Mouse (Mus musculus) forebrain, embryonic 16.5 days (tissue): ENCODE data around the gene Gm11992. TPM values are rescaled to one million over a fixed set of nuclear protein-coding genes. Genes with fewer than 3 reads are reported as not detected.

Experiments
- ATAC-seq: fragments of 200-750 bp; cut with Nextera tagmentation; 2 replicates; pipeline ENCODE4 v1.8.0; 2017; ENCODE audit warnings: mild to moderate bottlenecking, moderate library complexity
- H3K27ac ChIP-seq: fragments of 300-500 bp; sonication (generic); 2 replicates; pipeline ENCODE4 v1.5.1; 2014; ENCODE audit warnings: low read length, control low read depth
- H3K27me3 ChIP-seq: fragments of 300-500 bp; sonication (generic); replicated peaks from 2 replicates; pipeline ENCODE4 v1.6.1; 2014; ENCODE audit warnings: low read length; ENCODE audit not compliant: control insufficient read depth, insufficient read depth
- H3K36me3 ChIP-seq: fragments of 300-500 bp; sonication (generic); 2 replicates; pipeline ENCODE4 v1.6.1; 2014; ENCODE audit not compliant: control insufficient read depth, insufficient read depth
- H3K4me1 ChIP-seq: fragments of 300-500 bp; sonication (generic); replicated peaks from 2 replicates; pipeline ENCODE4 v1.6.1; 2014; ENCODE audit warnings: low read length; ENCODE audit not compliant: control insufficient read depth, insufficient read depth
- H3K4me2 ChIP-seq: fragments of 300-500 bp; sonication (generic); 2 replicates; pipeline ENCODE4 v1.6.1; 2014; ENCODE audit warnings: mild to moderate bottlenecking, low read length, control low read depth
- H3K4me3 ChIP-seq: fragments of 300-500 bp; sonication (generic); replicated peaks from 2 replicates; pipeline ENCODE4 v1.5.1; 2014; ENCODE audit warnings: mild to moderate bottlenecking, low read length, control low read depth
- H3K9ac ChIP-seq: fragments of 300-500 bp; sonication (generic); replicated peaks from 2 replicates; pipeline ENCODE4 v1.6.1; 2014; ENCODE audit warnings: low read depth, low read length, control low read depth
- H3K9me3 ChIP-seq: fragments of 300-500 bp; sonication (generic); 2 replicates; pipeline ENCODE4 v1.6.1; 2016; ENCODE audit warnings: low read length; ENCODE audit not compliant: control insufficient read depth
- WGBS: fragments of 180-500 bp; shearing (Covaris S2); extraction: QIAGEN DNeasy Blood & Tissue Kit; methylation state at CpG from one replicate; pipeline ENCODE4 v1.1.7; 2014; 5-methylcytosine and 5-hydroxymethylcytosine counted together
- polyA plus RNA-seq: library from polyadenylated mRNA; unstranded; fragments of >200 nt; fragmentation: Nextera tagmentation; extraction: Ambion mirVana; gene quantifications from 2 replicates; pipeline ENCODE4 v1.2.1, GENCODE M21; 2015

Gm11992 gene
- polyA plus RNA-seq = 0.75 and 1.3 TPM in 2 replicates

GRCm38 (mm10) chr11:9048011-9048702 is at the start of gene Gm11992:
Gm11992 (plus strand) TSS chr11:9048594.
- H3K27ac ChIP-seq = no peak within 1 kb of the TSS
- peak within 1 kb of the TSS; percentile 58 for H3K4me3 ChIP-seq
- peak within 1 kb of the TSS; percentile 99 for H3K4me2 ChIP-seq
- peak within 1 kb of the TSS; percentile 36 for H3K9ac ChIP-seq
- H3K9me3 ChIP-seq = no peaks in the 10 kb centered on the region
- H3K4me1 ChIP-seq = peaks cover 10% of the 10 kb centered on the region
- ATAC-seq = peak; percentile 100
- H3K27me3 ChIP-seq = peaks cover 7% of the 10 kb centered on the region; the same call in 1 of the 2 replicates
- 4% methylated on average over 21 of the region's 21 CpGs for WGBS
- no peaks in the 10 kb centered on the region for H3K36me3 ChIP-seq

- no peaks in the 10 kb centered on the region for H3K9me3 ChIP-seq
- no peak overlapping the region for H3K4me3 ChIP-seq
- H3K36me3 ChIP-seq = no peaks in the 10 kb centered on the region; the same call in 1 of the 2 replicates
- no peak overlapping the region for H3K4me2 ChIP-seq
- peaks cover 10% of the 10 kb centered on the region for H3K4me1 ChIP-seq
- 98% methylated on average over 5 of the region's 5 CpGs for WGBS
- ATAC-seq = no peak
- no peak overlapping the region for H3K9ac ChIP-seq
- no peak overlapping the region for H3K27ac ChIP-seq
- H3K27me3 ChIP-seq = no peaks in the 10 kb centered on the region
Measured at GRCm38 (mm10) chr11:9008761-9009160, 39.6 kb upstream of the Gm11992 start.

GRCm38 (mm10) chr11:9010416-9010815 is 38.0 kb upstream of the Gm11992 start:
- no peaks in the 10 kb centered on the region for H3K9me3 ChIP-seq
- H3K27ac ChIP-seq = peak overlapping the region; percentile 45
- H3K4me3 ChIP-seq = peak overlapping the region; percentile 74
- under 1% methylated on average over 7 of the region's 7 CpGs for WGBS
- peak; percentile 67 for ATAC-seq
- H3K36me3 ChIP-seq = no peaks in the 10 kb centered on the region
- peak overlapping the region; percentile 78 for H3K9ac ChIP-seq
- H3K27me3 ChIP-seq = no peaks in the 10 kb centered on the region
- H3K4me1 ChIP-seq = peaks cover 10% of the 10 kb centered on the region
- H3K4me2 ChIP-seq = peak overlapping the region; percentile 64

GRCm38 (mm10) chr11:9010853-9011339 is 37.5 kb upstream of the Gm11992 start, which contains the start of gene Hus1:
Hus1 (minus strand) TSS chr11:9011191.
- H3K36me3 ChIP-seq = no peaks in the 10 kb centered on the region
- H3K4me3 ChIP-seq = peak within 1 kb of the TSS; percentile 74
- no peaks in the 10 kb centered on the region for H3K27me3 ChIP-seq

GRCm38 (mm10) chr11:9011348-9011747 is 37.0 kb upstream of the Gm11992 start:
- Histone ChIP-seq H3K4me1 (peaks cover 10% of the 10 kb centered on the region), H3K27ac (no peak overlapping the region), H3K9ac (peak overlapping the region; percentile 78), H3K9me3 (no peaks in the 10 kb centered on the region), H3K27me3 (no peaks in the 10 kb centered on the region), H3K4me3 (peak overlapping the region; percentile 74), H3K4me2 (peak overlapping the region; percentile 64), H3K36me3 (no peaks in the 10 kb centered on the region)
- 1% methylated on average over 3 of the region's 3 CpGs for WGBS
- peak; percentile 16; the same call in 1 of the 2 replicates for ATAC-seq

More at GRCm38 (mm10) chr11:9010853-9011339, 37.5 kb upstream of the Gm11992 start, which contains the start of gene Hus1:
- Histone ChIP-seq H3K4me2 (peak within 1 kb of the TSS; percentile 64), H3K9me3 (no peaks in the 10 kb centered on the region), H3K27ac (peak within 1 kb of the TSS; percentile 45), H3K4me1 (peaks cover 10% of the 10 kb centered on the region), H3K9ac (peak within 1 kb of the TSS; percentile 78)
- ATAC-seq = peak; percentile 96
- WGBS = under 1% methylated on average over 43 of the region's 43 CpGs

GRCm38 (mm10) chr11:9014740-9015139 is 33.7 kb upstream of the Gm11992 start:
- no peaks in the 10 kb centered on the region for H3K9me3 ChIP-seq
- no peak overlapping the region for H3K27ac ChIP-seq
- no peaks in the 10 kb centered on the region for H3K27me3 ChIP-seq
- peaks cover 7% of the 10 kb centered on the region for H3K4me1 ChIP-seq
- no peak overlapping the region for H3K4me3 ChIP-seq
- no peak for ATAC-seq
- H3K4me2 ChIP-seq = no peak overlapping the region
- no peaks in the 10 kb centered on the region for H3K36me3 ChIP-seq
- no peak overlapping the region for H3K9ac ChIP-seq
- 79% methylated on average over 3 of the region's 3 CpGs for WGBS

- ATAC-seq = no peak
- Histone ChIP-seq H3K9ac (no peak overlapping the region), H3K4me3 (no peak overlapping the region), H3K4me2 (no peak overlapping the region), H3K36me3 (no peaks in the 10 kb centered on the region), H3K9me3 (no peaks in the 10 kb centered on the region), H3K27me3 (no peaks in the 10 kb centered on the region), H3K27ac (no peak overlapping the region), H3K4me1 (no peaks in the 10 kb centered on the region)
- WGBS = 83% methylated on average over 6 of the region's 6 CpGs
Measured at GRCm38 (mm10) chr11:9018491-9019267, 29.7 kb upstream of the Gm11992 start.

- ATAC-seq = no peak
- H3K4me3 ChIP-seq = no peak overlapping the region
- no peak overlapping the region for H3K9ac ChIP-seq
- H3K27ac ChIP-seq = no peak overlapping the region
- H3K4me1 ChIP-seq = no peaks in the 10 kb centered on the region
- no peaks in the 10 kb centered on the region for H3K36me3 ChIP-seq
- no peak overlapping the region for H3K4me2 ChIP-seq
- H3K9me3 ChIP-seq = no peaks in the 10 kb centered on the region
- H3K27me3 ChIP-seq = no peaks in the 10 kb centered on the region
- 94% methylated on average over 5 of the region's 5 CpGs for WGBS
Measured at GRCm38 (mm10) chr11:9020207-9020606, 28.2 kb upstream of the Gm11992 start.

GRCm38 (mm10) chr11:9024782-9025181 is 23.6 kb upstream of the Gm11992 start:
- Histone ChIP-seq H3K9me3 (no peaks in the 10 kb centered on the region), H3K9ac (no peak overlapping the region), H3K27ac (no peak overlapping the region), H3K4me2 (no peak overlapping the region), H3K27me3 (no peaks in the 10 kb centered on the region), H3K4me3 (no peak overlapping the region), H3K36me3 (no peaks in the 10 kb centered on the region), H3K4me1 (no peaks in the 10 kb centered on the region)
- no peak for ATAC-seq
- 84% methylated on average over 7 of the region's 7 CpGs for WGBS
